Mouse (Mus musculus) stomach, postnatal 0 days (tissue): Measurements from ENCODE around the gene Ube4b.

Experiments used
- CTCF ChIP-seq: IDR thresholded peaks from 2 replicates; pipeline ENCODE4 v1.5.1; 2016; ENCODE audit warnings: antibody characterized with exemption, low read depth, mild to moderate bottlenecking, moderate library complexity
- EP300 ChIP-seq: optimal IDR thresholded peaks from 2 replicates; pipeline ENCODE3; 2016; ENCODE audit warnings: antibody characterized with exemption

DNA sequence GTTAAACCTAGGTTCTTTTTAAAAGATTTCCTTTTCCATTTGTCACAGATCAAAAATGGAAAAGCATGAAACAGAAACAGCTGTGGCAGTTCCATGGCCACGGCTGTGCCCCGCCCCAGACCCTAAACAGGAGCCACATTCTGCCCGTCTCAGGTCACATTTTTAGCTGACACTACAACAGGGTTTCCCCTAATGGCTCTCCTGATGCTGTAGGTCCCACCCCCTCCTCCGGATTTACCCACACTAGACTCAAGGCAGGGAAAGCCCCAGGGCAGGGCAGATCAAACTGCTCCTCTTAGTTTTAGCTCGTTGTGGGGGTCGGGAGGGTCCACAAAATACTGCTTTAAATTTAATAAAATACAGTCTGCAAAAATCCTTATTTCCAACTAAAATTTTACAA is 23.5 kb downstream of the Ube4b start:
- TF ChIP-seq CTCF (no peak), EP300 (no peak)
